Mouse (Mus musculus): ENCODE measurements around the gene Lars2.

- TF ChIP-seq CTCF (IDR thresholded peaks at IDR 0.05; ENCODE audit: borderline replicate concordance, extremely low read depth, insufficient read depth, insufficient read length) (no peak), POLR2A (IDR thresholded peaks at IDR 0.05; ENCODE audit: borderline replicate concordance, extremely low read depth, insufficient read depth, insufficient read length, poor library complexity, severe bottlenecking) (no peak)
Measured at GRCm38 (mm10) chr9:123491917-123492585, 125.3 kb downstream of the Lars2 start.
